Mouse (Mus musculus): ENCODE measurements around the gene B4galnt3. TPM values are rescaled to one million over a fixed set of nuclear protein-coding genes. Genes with fewer than 3 reads are reported as not detected.

Gene B4galnt3
- total RNA-seq, 1 experiment from 2014 or later, result not detected

GRCm38 (mm10) chr6:120172294-120173017, 121.9 kb downstream of the B4galnt3 start:
- 0 out of 2 replicates have a peak, but pooled peaks have one; percentile 13 for ATAC-seq (ENCODE audit: extremely low read depth, insufficient number of reproducible peaks, low FRiP score, poor library complexity, severe bottlenecking)

DNA sequence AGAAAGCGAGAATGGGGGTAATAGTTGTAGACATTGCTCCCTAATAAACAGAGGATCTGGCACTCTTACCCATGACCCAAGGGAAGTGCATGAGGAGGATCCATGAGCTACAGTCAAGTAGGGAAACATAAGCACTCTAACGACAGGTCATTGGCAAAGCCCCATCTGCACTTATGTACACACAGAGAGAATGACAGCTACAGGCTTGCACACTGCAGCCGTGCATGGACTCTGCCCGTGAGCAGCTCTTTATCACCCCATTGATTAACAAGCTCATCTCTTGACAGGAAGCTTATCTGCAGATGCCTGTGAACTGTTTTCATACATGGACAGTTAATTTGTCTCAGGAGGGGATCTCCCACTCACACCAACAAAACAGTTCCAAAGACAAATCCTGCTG, 126.8 kb downstream of the B4galnt3 start:
- no peak for ATAC-seq (ENCODE audit: extremely low read depth, insufficient number of reproducible peaks, low FRiP score, poor library complexity, severe bottlenecking)

DNA sequence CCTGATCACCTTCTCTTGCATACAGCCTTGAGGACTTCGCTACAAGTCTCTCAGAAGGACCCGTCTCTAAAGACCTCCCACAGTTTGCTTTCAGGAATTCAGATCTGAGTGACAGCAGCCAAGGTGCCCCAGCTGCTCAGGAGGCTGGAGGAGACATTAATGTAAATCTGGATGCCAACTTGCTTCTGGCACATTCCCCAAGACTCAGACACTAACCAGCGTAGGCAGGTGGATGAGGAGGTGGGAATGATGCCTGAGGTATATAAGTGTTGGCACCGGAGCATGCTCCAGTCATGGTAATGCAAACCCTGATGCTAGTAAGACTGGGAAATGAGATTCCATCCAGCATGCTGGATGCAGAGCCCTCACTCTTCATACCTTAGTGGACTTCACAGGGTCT, 129.6 kb downstream of the B4galnt3 start:
- no peak for ATAC-seq (ENCODE audit: extremely low read depth, insufficient number of reproducible peaks, low FRiP score, poor library complexity, severe bottlenecking)

DNA sequence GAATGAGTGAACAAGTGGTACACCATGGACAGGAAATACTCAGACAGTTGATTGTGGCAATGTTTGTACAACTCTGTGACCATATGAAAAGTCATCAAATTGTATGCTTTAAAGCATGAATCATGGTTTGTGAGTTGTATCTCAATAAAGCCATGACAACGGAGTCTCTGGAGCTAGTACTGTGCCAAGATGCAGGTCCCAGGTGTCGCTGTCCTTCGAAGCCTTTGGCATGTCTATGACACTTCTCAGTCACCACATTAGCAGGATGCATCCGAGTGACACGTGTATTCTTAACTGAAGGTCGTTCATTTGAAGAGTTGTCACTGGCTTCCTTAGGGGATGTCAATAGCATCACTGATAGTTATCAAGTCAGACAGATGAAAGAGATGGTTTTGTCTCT, 131.4 kb downstream of the B4galnt3 start:
- ATAC-seq (ENCODE audit: extremely low read depth, insufficient number of reproducible peaks, low FRiP score, poor library complexity, severe bottlenecking), result no peak

- ATAC-seq (ENCODE audit: extremely low read depth, insufficient number of reproducible peaks, low FRiP score, poor library complexity, severe bottlenecking), result no peak
These were observed 135.0 kb downstream of the B4galnt3 start for GRCm38 (mm10) chr6:120159133-120159901.

DNA sequence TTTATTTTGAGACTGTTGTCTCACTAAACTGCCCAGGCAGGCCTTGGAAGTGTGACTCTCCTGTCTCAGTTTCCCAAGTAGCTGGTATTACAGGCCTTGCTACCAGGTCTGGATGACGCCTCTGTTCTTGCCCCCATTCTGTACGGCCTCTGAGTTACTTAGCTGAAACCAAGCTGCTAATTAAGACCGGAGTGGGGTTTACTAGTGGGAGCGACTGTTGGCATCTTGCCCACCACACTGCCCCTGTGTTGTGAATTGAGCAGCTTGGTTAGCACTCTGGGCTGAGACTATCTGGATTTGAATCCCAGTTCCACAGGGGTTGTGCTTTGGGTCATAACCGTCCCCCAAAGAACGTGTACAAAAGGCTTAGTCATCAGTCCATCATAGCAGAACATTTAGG, 136.9 kb downstream of the B4galnt3 start:
- ATAC-seq (ENCODE audit: extremely low read depth, insufficient number of reproducible peaks, low FRiP score, poor library complexity, severe bottlenecking), result no peak

GRCm38 (mm10) chr6:120155510-120155909, 138.8 kb downstream of the B4galnt3 start:
- peak; percentile 34; the same call in 1 of the 2 replicates for ATAC-seq (ENCODE audit: extremely low read depth, insufficient number of reproducible peaks, low FRiP score, poor library complexity, severe bottlenecking)

DNA sequence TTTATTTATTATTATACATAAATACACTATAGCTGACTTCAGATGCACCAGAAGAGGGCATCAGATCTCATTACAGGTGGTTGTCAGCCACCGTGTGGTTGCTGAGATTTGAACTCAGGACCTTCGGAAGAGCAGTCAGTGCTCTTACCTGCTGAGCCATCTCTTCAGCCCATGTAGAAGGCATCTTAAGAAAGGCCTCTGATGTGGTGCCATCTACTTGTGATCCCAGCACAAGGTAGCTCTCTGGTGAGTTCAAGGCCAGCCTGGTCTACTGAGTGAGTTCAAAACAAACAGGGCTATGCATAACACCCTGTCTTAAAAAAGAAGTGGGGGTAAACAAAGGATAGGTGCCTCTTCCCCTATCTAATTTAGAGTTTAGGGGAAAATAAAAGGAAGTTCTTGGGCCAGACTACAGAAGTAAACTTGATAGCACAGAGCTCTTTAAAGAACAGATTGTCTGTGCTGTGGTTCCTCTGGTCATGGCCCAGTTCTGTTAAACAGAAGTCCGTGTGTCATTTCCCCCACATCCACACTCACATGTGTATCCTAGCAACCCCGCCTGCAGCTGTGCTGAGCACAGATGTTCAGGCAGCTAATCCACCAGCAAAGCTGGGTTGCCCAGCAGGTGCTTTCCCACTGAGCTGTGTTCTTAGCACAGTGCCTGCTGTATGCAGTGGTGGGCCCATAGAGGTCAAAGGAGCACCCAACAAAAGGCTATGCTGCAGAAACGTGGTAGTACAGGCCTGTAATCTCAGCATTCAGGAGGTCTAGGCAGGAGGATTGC, 139.6 kb downstream of the B4galnt3 start:
- peak; percentile 48 for ATAC-seq (ENCODE audit: extremely low read depth, insufficient number of reproducible peaks, low FRiP score, poor library complexity, severe bottlenecking)

Other genes with a start within 250 kb of the B4galnt3 start
- not detected in 2 replicates for gene Ninj2, start 201.2 kb downstream of the B4galnt3 start, total RNA-seq (2017)
- not detected in 2 replicates for gene D330020A13Rik, start 195 bp downstream of the B4galnt3 start, total RNA-seq (2017)
- 188 and 248 TPM in 2 replicates for gene Kdm5a, start 69.6 kb upstream of the B4galnt3 start, total RNA-seq (2017)
- 24.7 and 26.3 TPM in 2 replicates for gene Ccdc77, start 69.8 kb upstream of the B4galnt3 start, total RNA-seq (2017)
- gene Il17ra, start 168.7 kb upstream of the B4galnt3 start, total RNA-seq (2017), result 168 and 176 TPM in 2 replicates
- gene Tmem121b, start 199.2 kb upstream of the B4galnt3 start, total RNA-seq (2017), result not detected in 2 replicates
- gene Hdhd5, start 236.8 kb upstream of the B4galnt3 start, total RNA-seq (2017), result 21.1 and 25.8 TPM in 2 replicates